Mouse (Mus musculus) embryo, embryonic 11.5 days (tissue): ENCODE measurements around the gene AC140267.1.

ENCODE experiments used
- DNase-seq: peaks from one replicate; pipeline ENCODE4 v3.0.0-alpha.2; 2012; ENCODE audit warnings: low read depth, low spot score

The AC140267.1 gene

GRCm38 (mm10) chr15:80228071-80228800, 7.4 kb upstream of the AC140267.1 start:
- DNase-seq, result no peak

- no peak for DNase-seq
These were observed 3.3 kb upstream of the AC140267.1 start for GRCm38 (mm10) chr15:80232331-80232730.

- no peak for DNase-seq
These were observed 2.6 kb upstream of the AC140267.1 start for GRCm38 (mm10) chr15:80233053-80233452.

- DNase-seq, result peak; percentile 96
These were observed 1.7 kb upstream of the AC140267.1 start, which contains the start of gene Mief1 for GRCm38 (mm10) chr15:80233733-80234509. TSS of gene Mief1 (plus strand) at chr15:80234018.

- DNase-seq, result no peak
These were observed 12.5 kb downstream of the AC140267.1 start for GRCm38 (mm10) chr15:80248135-80248534.

GRCm38 (mm10) chr15:80248596-80248995, 13.0 kb downstream of the AC140267.1 start:
- DNase-seq, result no peak

- no peak for DNase-seq
These were observed 14.0 kb downstream of the AC140267.1 start for GRCm38 (mm10) chr15:80249672-80250071.

- DNase-seq, result no peak
These were observed 15.0 kb downstream of the AC140267.1 start for GRCm38 (mm10) chr15:80250586-80250985.

- no peak for DNase-seq
These were observed 17.9 kb downstream of the AC140267.1 start for GRCm38 (mm10) chr15:80253530-80253929.

GRCm38 (mm10) chr15:80254207-80254606, 18.6 kb downstream of the AC140267.1 start:
- DNase-seq, result no peak

GRCm38 (mm10) chr15:80254847-80255645, 19.4 kb downstream of the AC140267.1 start, which contains the start of gene Atf4:
TSS of gene Atf4 (plus strand) at chr15:80255184.
- peak; percentile 98 for DNase-seq

- peak; percentile 64 for DNase-seq
These were observed 20.0 kb downstream of the AC140267.1 start for GRCm38 (mm10) chr15:80255646-80256121.

GRCm38 (mm10) chr15:80256242-80256641, 20.6 kb downstream of the AC140267.1 start:
- no peak for DNase-seq

- DNase-seq, result no peak
These were observed 21.3 kb downstream of the AC140267.1 start for GRCm38 (mm10) chr15:80256656-80257601.

- DNase-seq, result no peak
These were observed 22.1 kb downstream of the AC140267.1 start for GRCm38 (mm10) chr15:80257602-80258239.

- DNase-seq, result no peak
These were observed 22.9 kb downstream of the AC140267.1 start for GRCm38 (mm10) chr15:80258240-80259170.

GRCm38 (mm10) chr15:80259406-80260045, 23.9 kb downstream of the AC140267.1 start:
- DNase-seq, result no peak

- peak; percentile 74 for DNase-seq
These were observed 25.0 kb downstream of the AC140267.1 start for GRCm38 (mm10) chr15:80260677-80261076.
